Mouse (Mus musculus): ENCODE results near the gene Itpripl2. TPM values are rescaled to one million over a fixed set of nuclear protein-coding genes. Genes with fewer than 3 reads are reported as not detected.

Itpripl2 gene
- polyA plus RNA-seq, 1 experiment from 2014 or later = 0.96 TPM

DNA sequence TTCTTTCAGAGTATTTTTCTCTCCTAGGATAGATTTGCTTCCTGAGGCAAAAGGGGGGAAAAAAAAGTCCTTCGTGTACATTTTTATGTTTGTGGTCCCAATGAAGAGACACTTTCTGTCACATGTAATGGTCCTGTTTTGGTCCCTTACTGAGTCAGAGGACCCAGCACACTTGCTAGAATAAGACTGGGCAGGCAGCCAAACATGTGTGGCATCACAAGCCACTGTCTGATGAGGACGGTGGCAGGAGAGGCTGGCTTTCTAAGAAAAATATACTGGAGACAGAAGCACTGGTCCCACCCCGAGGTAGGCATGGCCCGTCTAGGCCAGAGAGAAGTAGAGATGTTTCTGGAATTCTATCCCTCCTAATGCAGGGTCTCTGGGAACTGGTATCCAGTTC, 38.1 kb downstream of the Itpripl2 start:
- Histone ChIP-seq H3K4me3 (ENCODE audit: low read depth, low read length) (no peak overlapping the region), H3K36me3 (ENCODE audit: control insufficient read depth, insufficient read depth) (no peaks in the 10 kb centered on the region), H3K27me3 (ENCODE audit: control insufficient read depth, insufficient read depth, low read depth, low read length) (no peaks in the 10 kb centered on the region), H3K4me1 (ENCODE audit: control insufficient read depth, low read depth, low read length) (no peaks in the 10 kb centered on the region), H3K9me3 (replicated peaks; ENCODE audit: control insufficient read depth, low read length) (no peaks in the 10 kb centered on the region), H3K27ac (ENCODE audit: low read length) (no peak overlapping the region), H3K9ac (ENCODE audit: low read depth, low read length) (no peak overlapping the region), H3K4me2 (ENCODE audit: low read depth, low read length) (no peak overlapping the region)
- ATAC-seq (ENCODE audit: low read depth) = no peak
- 43% methylated on average over 4 of the region's 4 CpGs for WGBS (ENCODE audit: insufficient replicate concordance)

DNA sequence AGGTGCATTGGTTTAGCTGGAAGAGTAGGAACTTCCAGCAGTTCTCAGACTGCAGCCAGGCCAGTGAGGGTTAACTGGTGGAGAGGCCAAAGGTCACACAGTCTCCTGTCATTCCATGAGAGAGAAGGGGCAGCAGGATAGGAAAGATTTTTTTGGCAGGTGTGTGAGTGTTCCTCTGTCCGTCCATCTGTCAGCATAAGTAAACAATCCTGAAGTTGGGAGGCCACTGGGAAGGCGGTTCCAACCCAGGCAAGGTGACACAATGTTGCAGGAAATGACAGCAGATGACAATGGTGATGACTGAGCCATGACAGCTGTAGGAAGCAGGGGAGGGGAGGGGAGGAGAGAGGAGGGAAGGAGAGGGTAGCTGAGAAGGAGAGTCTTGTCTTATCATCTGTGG, 38.8 kb downstream of the Itpripl2 start:
- WGBS (ENCODE audit: insufficient replicate concordance) = 21% methylated on average over 2 of the region's 2 CpGs
- Histone ChIP-seq H3K27me3 (ENCODE audit: control insufficient read depth, insufficient read depth, low read depth, low read length) (peaks cover 7% of the 10 kb centered on the region), H3K4me3 (ENCODE audit: low read depth, low read length) (no peak overlapping the region), H3K4me2 (ENCODE audit: low read depth, low read length) (no peak overlapping the region), H3K9ac (ENCODE audit: low read depth, low read length) (no peak overlapping the region), H3K36me3 (ENCODE audit: control insufficient read depth, insufficient read depth) (no peaks in the 10 kb centered on the region), H3K27ac (ENCODE audit: low read length) (no peak overlapping the region), H3K4me1 (ENCODE audit: control insufficient read depth, low read depth, low read length) (no peaks in the 10 kb centered on the region), H3K9me3 (replicated peaks; ENCODE audit: control insufficient read depth, low read length) (no peaks in the 10 kb centered on the region)
- ATAC-seq (ENCODE audit: low read depth) = peak; percentile 50

DNA sequence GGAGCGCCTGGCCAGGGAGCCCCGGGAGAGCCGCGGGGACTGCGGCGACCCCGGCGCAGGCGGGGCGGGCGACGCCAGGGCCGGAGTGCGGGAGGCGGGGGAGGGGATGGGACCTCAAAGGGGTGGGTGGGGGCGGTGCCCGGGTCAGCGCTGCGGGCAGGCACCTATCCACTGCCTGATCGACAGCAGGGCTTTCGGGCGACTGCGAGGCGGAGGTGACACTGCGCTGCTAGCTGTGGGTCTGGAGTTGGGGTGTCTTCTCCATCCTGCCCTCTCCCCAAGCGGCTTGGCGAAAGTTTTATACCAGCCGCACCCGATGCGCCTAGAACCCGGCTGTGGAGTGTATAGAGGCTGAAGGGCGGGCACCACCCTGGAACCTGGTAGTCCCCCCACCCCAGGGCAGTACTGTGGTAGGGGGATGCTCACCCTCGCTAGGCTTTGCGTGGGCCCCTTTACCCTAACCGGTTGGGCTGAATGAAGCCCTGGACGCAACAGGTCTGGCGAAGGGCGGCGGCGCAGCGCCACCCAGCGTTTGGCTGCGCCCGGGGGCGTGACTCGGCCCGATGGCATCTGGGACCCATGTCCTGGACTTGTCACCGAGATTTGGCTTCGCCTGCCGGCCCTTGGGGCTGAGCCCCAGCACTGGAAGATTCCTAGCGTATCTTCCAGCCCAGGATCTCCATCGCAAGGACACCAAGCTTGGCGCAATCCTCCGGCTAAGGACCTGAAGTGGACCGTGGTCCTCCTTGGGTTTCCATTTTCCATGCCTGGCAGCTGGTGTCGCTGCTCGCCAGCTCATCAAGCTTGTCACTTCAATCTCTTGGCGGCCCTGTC, 43.4 kb downstream of the Itpripl2 start, which contains the start of gene Syt17:
Gene Syt17 (minus strand): TSS at position 89 of the 834 bp plus-strand sequence.
- Histone ChIP-seq H3K9me3 (replicated peaks; ENCODE audit: control insufficient read depth, low read length) (no peaks in the 10 kb centered on the region), H3K27ac (ENCODE audit: low read length) (no peak within 1 kb of the TSS), H3K9ac (ENCODE audit: low read depth, low read length) (no peak within 1 kb of the TSS; the same call in 1 of the 2 replicates), H3K4me1 (ENCODE audit: control insufficient read depth, low read depth, low read length) (no peaks in the 10 kb centered on the region), H3K4me3 (ENCODE audit: low read depth, low read length) (peak within 1 kb of the TSS; percentile 56), H3K27me3 (ENCODE audit: control insufficient read depth, insufficient read depth, low read depth, low read length) (peaks cover 30% of the 10 kb centered on the region), H3K4me2 (ENCODE audit: low read depth, low read length) (peak within 1 kb of the TSS; percentile 72), H3K36me3 (ENCODE audit: control insufficient read depth, insufficient read depth) (no peaks in the 10 kb centered on the region)
- ATAC-seq (ENCODE audit: low read depth) = no peak
- under 1% methylated on average over 54 of the region's 58 CpGs for WGBS (ENCODE audit: insufficient replicate concordance)

DNA sequence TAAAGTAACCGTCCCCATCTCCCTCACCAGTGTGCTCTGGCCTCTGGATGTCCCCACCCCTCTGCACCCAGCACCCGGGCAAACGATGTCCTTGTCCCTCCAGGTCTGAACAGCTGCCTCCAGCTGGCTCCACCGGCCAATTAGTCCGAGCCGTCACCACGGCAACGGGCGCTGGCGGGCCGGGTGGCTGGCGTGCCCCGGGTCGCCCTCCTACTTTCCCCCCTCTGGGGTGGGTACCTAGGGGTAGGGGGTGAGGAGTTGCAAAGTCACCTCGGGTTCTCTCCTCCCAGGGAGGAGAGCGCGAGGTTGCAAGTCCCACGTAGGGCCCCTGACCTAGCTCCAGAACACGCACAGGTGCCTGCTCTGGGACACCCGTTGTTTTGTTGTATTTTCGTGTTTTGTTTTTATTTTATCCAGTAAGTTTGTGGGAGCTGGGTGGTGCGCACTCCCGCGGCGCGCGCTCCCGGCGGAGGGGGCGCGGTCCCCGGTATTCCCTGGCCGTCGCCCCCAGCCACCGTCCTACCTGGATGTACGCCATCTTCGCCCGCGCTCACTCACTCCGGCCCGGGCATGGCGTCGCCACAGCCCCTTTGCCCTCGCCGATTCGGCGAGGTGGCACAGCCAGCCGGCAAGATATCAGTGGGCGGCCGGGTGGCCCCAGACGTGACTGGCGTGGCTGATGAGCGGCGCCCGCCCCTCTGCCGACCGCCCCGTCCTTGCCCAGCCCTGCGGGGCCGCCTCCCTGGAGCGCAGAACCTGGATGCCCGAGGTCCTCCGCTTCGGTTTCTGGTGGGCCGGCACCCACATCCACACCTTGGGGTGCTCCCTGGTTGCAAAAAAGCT, 44.3 kb downstream of the Itpripl2 start:
- H3K4me1 ChIP-seq (ENCODE audit: control insufficient read depth, low read depth, low read length) = no peaks in the 10 kb centered on the region
- H3K9ac ChIP-seq (ENCODE audit: low read depth, low read length) = no peak overlapping the region; the same call in 1 of the 2 replicates
- H3K27ac ChIP-seq (ENCODE audit: low read length) = no peak overlapping the region
- under 1% methylated on average over 64 of the region's 65 CpGs for WGBS (ENCODE audit: insufficient replicate concordance)
- no peak for ATAC-seq (ENCODE audit: low read depth)
- no peaks in the 10 kb centered on the region for H3K9me3 ChIP-seq (replicated peaks; ENCODE audit: control insufficient read depth, low read length)
- H3K36me3 ChIP-seq (ENCODE audit: control insufficient read depth, insufficient read depth) = no peaks in the 10 kb centered on the region
- H3K4me2 ChIP-seq (ENCODE audit: low read depth, low read length) = peak overlapping the region; percentile 72
- H3K27me3 ChIP-seq (ENCODE audit: control insufficient read depth, insufficient read depth, low read depth, low read length) = peaks cover 30% of the 10 kb centered on the region
- H3K4me3 ChIP-seq (ENCODE audit: low read depth, low read length) = peak overlapping the region; percentile 56

DNA sequence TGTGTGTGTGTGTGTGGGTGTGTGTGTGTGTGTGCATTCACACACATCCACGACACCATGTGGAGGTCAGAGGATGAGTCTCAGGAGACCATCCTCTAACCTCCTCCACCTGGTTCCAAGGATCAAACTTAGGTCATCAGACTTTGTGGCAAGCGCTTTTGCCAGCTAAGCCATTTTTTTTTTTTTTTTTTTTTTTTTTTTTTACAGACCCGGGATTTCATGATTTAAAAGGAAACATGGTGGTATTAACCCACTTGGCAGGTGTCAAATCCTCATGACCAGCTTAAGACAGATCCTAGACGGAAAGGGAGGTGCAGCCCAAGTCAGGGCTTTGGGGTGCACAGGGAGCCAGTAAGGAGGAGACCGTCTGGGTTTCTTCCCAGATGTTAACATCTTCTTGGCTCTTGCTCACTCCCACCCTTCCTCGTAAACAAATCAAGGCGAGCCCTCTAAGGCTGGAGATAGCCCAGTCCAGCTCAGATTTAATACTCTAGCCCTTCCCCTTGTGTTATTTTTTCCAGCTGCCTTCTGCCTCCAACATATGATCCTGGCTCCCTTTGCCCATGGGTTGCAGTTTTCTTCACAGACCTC, 47.8 kb downstream of the Itpripl2 start:
- 34% methylated on average over 7 of the region's 7 CpGs for WGBS (ENCODE audit: insufficient replicate concordance)
- Histone ChIP-seq H3K9ac (ENCODE audit: low read depth, low read length) (no peak overlapping the region), H3K4me1 (ENCODE audit: control insufficient read depth, low read depth, low read length) (no peaks in the 10 kb centered on the region), H3K27ac (ENCODE audit: low read length) (no peak overlapping the region), H3K9me3 (replicated peaks; ENCODE audit: control insufficient read depth, low read length) (no peaks in the 10 kb centered on the region), H3K4me3 (ENCODE audit: low read depth, low read length) (no peak overlapping the region), H3K36me3 (ENCODE audit: control insufficient read depth, insufficient read depth) (no peaks in the 10 kb centered on the region), H3K4me2 (ENCODE audit: low read depth, low read length) (no peak overlapping the region), H3K27me3 (ENCODE audit: control insufficient read depth, insufficient read depth, low read depth, low read length) (peaks cover 30% of the 10 kb centered on the region)
- ATAC-seq (ENCODE audit: low read depth) = no peak

DNA sequence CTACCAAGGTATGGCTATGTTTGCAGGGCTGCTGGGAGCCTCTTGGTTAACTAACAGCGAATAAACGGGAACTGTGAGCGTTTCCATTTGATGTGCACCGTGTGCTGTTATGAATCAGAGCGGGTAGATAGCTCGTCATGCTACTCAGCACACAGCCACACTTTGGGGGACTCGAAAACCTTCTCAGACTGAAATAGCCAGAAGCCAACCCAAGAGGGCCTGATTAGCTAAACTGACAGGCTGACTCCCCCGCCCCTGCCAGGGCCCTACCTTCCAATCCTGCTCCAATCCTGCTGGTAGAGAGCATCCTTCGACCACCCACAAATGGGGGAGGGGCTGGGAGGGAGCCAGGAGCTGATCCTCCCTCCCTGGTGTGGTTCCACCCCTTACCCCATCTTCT, 48.4 kb downstream of the Itpripl2 start:
- ATAC-seq (ENCODE audit: low read depth) = no peak
- H3K4me3 ChIP-seq (ENCODE audit: low read depth, low read length) = no peak overlapping the region
- H3K27ac ChIP-seq (ENCODE audit: low read length) = no peak overlapping the region
- H3K4me1 ChIP-seq (ENCODE audit: control insufficient read depth, low read depth, low read length) = no peaks in the 10 kb centered on the region
- no peak overlapping the region for H3K9ac ChIP-seq (ENCODE audit: low read depth, low read length)
- H3K27me3 ChIP-seq (ENCODE audit: control insufficient read depth, insufficient read depth, low read depth, low read length) = peaks cover 28% of the 10 kb centered on the region
- H3K9me3 ChIP-seq (replicated peaks; ENCODE audit: control insufficient read depth, low read length) = no peaks in the 10 kb centered on the region
- 5% methylated on average over 9 of the region's 9 CpGs for WGBS (ENCODE audit: insufficient replicate concordance)
- no peaks in the 10 kb centered on the region for H3K36me3 ChIP-seq (ENCODE audit: control insufficient read depth, insufficient read depth)
- no peak overlapping the region for H3K4me2 ChIP-seq (ENCODE audit: low read depth, low read length)

DNA sequence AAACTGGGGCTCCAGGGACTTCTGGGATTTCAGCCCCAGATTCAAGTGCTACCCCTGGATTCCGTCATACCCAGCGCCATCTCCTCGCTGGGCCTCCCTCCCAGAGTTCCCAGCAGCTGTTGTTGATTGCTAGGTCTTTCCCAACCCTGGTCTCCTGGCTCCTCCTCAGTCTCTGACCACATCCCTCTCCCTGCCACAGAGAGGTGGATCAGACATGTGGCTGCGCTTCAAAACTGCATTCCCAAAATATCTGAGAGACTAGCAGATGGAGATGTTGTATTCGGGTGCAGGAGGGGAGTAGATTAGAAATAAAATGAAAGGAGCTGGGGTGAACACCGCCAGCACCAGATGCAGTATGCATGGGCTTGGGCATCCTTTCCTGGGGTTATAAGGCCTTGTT, 50.2 kb downstream of the Itpripl2 start:
- WGBS (ENCODE audit: insufficient replicate concordance) = 51% methylated on average over 6 of the region's 6 CpGs
- H3K9me3 ChIP-seq (replicated peaks; ENCODE audit: control insufficient read depth, low read length) = no peaks in the 10 kb centered on the region
- no peaks in the 10 kb centered on the region for H3K36me3 ChIP-seq (ENCODE audit: control insufficient read depth, insufficient read depth)
- ATAC-seq (ENCODE audit: low read depth) = no peak
- H3K4me1 ChIP-seq (ENCODE audit: control insufficient read depth, low read depth, low read length) = no peaks in the 10 kb centered on the region
- no peak overlapping the region for H3K4me2 ChIP-seq (ENCODE audit: low read depth, low read length)
- H3K9ac ChIP-seq (ENCODE audit: low read depth, low read length) = no peak overlapping the region
- H3K27ac ChIP-seq (ENCODE audit: low read length) = no peak overlapping the region
- no peak overlapping the region for H3K4me3 ChIP-seq (ENCODE audit: low read depth, low read length)
- H3K27me3 ChIP-seq (ENCODE audit: control insufficient read depth, insufficient read depth, low read depth, low read length) = peaks cover 9% of the 10 kb centered on the region

DNA sequence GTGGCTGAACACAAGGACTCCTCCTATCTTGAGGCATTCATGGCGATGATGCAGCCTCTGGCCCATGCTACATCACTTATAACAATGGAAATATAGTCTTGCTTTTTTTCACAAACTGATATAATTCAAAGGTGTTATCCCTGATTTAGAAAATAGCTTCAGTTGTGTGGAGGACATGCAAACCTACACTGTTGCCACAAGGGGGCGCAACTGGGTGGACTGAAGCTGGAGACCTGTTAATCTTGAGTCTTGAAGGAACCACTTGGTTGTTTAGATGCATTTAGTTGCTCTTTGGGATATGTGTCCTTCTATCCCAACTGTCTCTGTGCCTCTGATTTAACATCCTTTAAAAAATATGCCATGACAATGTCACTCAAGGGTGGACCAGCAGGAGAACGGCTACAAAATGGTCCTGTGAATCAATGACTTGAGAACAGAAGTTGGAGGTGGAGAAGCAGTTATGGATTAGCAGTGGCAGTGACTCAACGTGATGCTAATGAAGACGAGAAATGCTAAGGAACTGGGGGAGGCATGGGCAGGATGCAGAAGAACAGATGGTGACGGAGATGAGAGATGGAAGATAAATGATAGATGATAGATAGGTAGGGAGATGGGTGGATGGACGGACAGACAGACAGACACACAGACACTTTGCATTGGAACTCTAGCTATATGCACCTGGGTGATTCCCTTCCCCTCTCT, 54.5 kb downstream of the Itpripl2 start:
- Histone ChIP-seq H3K27ac (ENCODE audit: low read length) (no peak overlapping the region), H3K27me3 (ENCODE audit: control insufficient read depth, insufficient read depth, low read depth, low read length) (no peaks in the 10 kb centered on the region), H3K4me1 (ENCODE audit: control insufficient read depth, low read depth, low read length) (no peaks in the 10 kb centered on the region), H3K4me3 (ENCODE audit: low read depth, low read length) (no peak overlapping the region), H3K9ac (ENCODE audit: low read depth, low read length) (no peak overlapping the region), H3K36me3 (ENCODE audit: control insufficient read depth, insufficient read depth) (no peaks in the 10 kb centered on the region), H3K4me2 (ENCODE audit: low read depth, low read length) (no peak overlapping the region), H3K9me3 (replicated peaks; ENCODE audit: control insufficient read depth, low read length) (no peaks in the 10 kb centered on the region)
- 39% methylated on average over 7 of the region's 7 CpGs for WGBS (ENCODE audit: insufficient replicate concordance)
- no peak for ATAC-seq (ENCODE audit: low read depth)
